Mouse (Mus musculus) ES-E14 (cell line): Measurements from ENCODE around the gene Trim58.

Experiments
- HCFC1 ChIP-seq: IDR thresholded peaks from 2 replicates; pipeline ENCODE4 v1.6.1; 2012; ENCODE audit warnings: low read length, inconsistent platforms, borderline replicate concordance; ENCODE audit not compliant: insufficient read depth
- ZNF384 ChIP-seq: IDR thresholded peaks from 2 replicates; pipeline ENCODE4 v1.6.1; 2012; ENCODE audit warnings: low read depth, low read length, inconsistent platforms

- no peak for TF ChIP-seq ZNF384
- TF ChIP-seq HCFC1 = no peak
Measured at GRCm38 (mm10) chr11:58618793-58619192, 21.5 kb upstream of the Trim58 start.
